ENCODE assay signal across 8 mouse cellular contexts in the genomic region with DNA sequence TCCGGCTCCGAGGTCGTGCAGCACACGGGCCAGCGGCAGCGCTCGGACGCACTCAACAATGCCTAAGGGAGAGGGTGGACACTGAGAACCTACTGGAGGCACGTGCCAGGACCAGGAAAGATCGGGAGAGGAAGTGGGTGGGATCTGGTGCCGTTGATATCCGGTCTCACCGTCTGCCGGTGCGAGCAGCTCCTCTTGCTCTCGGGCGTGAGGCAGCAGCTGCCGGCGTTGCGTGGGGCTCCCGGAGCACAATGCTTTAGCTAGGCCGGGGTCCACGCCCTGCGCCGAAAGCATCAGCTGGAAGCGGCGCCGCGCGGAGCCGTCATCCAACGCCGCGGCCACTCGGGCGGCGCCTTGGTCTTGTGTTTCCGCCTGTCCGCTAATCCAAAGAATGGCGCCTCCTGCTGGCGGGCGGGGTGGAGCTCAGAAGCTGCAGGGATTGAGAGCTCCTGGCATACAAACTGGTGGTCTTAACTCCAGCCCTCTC. TPM values are rescaled to one million over a fixed set of nuclear protein-coding genes. Genes with fewer than 3 reads are reported as not detected.
A peak's percentile ranks its signal among the peaks of the same experiment; 100 is the strongest.
DNase-seq lines count a peak whose midpoint lies in the region; ATAC-seq and TF ChIP-seq lines count a peak whose summit lies in the region.

Sco2 (minus strand) TSS at position 85 of the 487 bp plus-strand sequence.

- peak within 1 kb of the TSS; percentile 63 to 76 for H3K4me3 ChIP-seq in MEL (ENCODE audit: control insufficient read depth in 1 of 2, insufficient read depth in 1 of 2, low read depth in 2 of 2, low read length in 2 of 2)
- peak within 1 kb of the TSS; percentile 62 for H3K4me3 ChIP-seq in cerebellum, adult 2 months (replicated peaks; ENCODE audit: insufficient read depth, low read depth, low read length)
- peak within 1 kb of the TSS; percentile 81 for H3K4me3 ChIP-seq in lung, embryonic 16.5 days (ENCODE audit: low read length)

- under 1% methylated on average over 42 of the region's 42 CpGs for WGBS in cerebellum, adult 2 months
- under 1% methylated on average over 42 of the region's 42 CpGs for WGBS in lung, embryonic 16.5 days

- peak; percentile 91 for TF ChIP-seq POLR2A in MEL (IDR thresholded peaks at IDR 0.05; ENCODE audit: control insufficient read depth in 1 of 2, insufficient read depth in 1 of 2, low read depth in 1 of 2, low read length in 2 of 2, poor library complexity in 1 of 2)
- peak; percentile 60; the same call in 1 of the 2 replicates for TF ChIP-seq POLR2A in cerebellum, adult 2 months (IDR thresholded peaks at IDR 0.05; ENCODE audit: borderline replicate concordance, insufficient read depth, low read length)

- peak; percentile 20 for TF ChIP-seq RAD21 in MEL (IDR thresholded peaks at IDR 0.05; ENCODE audit: low read depth, low read length)

- 0 out of 4 replicates have a peak, but pooled peaks cover 0 to 3% of the 10 kb centered on the region in 2 experiments for H3K4me1 ChIP-seq in MEL (ENCODE audit: control insufficient read depth in 1 of 2, insufficient read depth in 2 of 2, low read length in 2 of 2)
- H3K4me1 ChIP-seq in cerebellum, adult 2 months (ENCODE audit: control insufficient read depth, insufficient read depth, low read length) = peaks cover 28% of the 10 kb centered on the region
- H3K4me1 ChIP-seq in lung, embryonic 16.5 days (replicated peaks; ENCODE audit: control insufficient read depth, insufficient read depth, low read length) = peaks cover 22% of the 10 kb centered on the region

- 0 out of 4 replicates have a peak, but pooled peaks of 1 of the 2 experiments have one; percentile 10 for TF ChIP-seq EP300 in MEL (IDR thresholded peaks at IDR 0.05; ENCODE audit: low read depth in 1 of 2, low read length in 2 of 2)

- peak; percentile 20 to 47 for ATAC-seq in hematopoietic stem cell, adult 5-6 weeks (replicated peaks in 1 of 2; ENCODE audit: insufficient read depth in 1 of 2, low FRiP score in 2 of 2, low TSS enrichment in 1 of 2, low read depth in 1 of 2, poor library complexity in 2 of 2, severe bottlenecking in 2 of 2)
- ATAC-seq in lung, embryonic 16.5 days (ENCODE audit: low read depth) = peak; percentile 85

- H3K4me2 ChIP-seq in lung, embryonic 16.5 days (ENCODE audit: low read depth, low read length) = peak within 1 kb of the TSS; percentile 94

- H3K27ac ChIP-seq in MEL (ENCODE audit: control insufficient read depth, low read depth, low read length) = peak within 1 kb of the TSS; percentile 80
- H3K27ac ChIP-seq in cerebellum, adult 2 months (ENCODE audit: insufficient read depth, low read length) = peak within 1 kb of the TSS; percentile 82
- H3K27ac ChIP-seq in lung, embryonic 16.5 days (ENCODE audit: low read length) = peak within 1 kb of the TSS; percentile 97

- peak within 1 kb of the TSS; percentile 90 for H3K9ac ChIP-seq in MEL (ENCODE audit: control insufficient read depth, low read depth, low read length, poor library complexity, severe bottlenecking)
- peak within 1 kb of the TSS; percentile 91 for H3K9ac ChIP-seq in lung, embryonic 16.5 days (ENCODE audit: low read length)

- peak; percentile 76 to 96 (median 84) for TF ChIP-seq CTCF in MEL (IDR thresholded peaks at IDR 0.05 in 2 of 3, conservative IDR thresholded peaks at IDR 0.05 in 1 of 3; ENCODE audit: control insufficient read depth in 1 of 3, insufficient read depth in 1 of 3, low read depth in 2 of 3, low read length in 3 of 3, poor library complexity in 1 of 3, severe bottlenecking in 1 of 3)
- peak; percentile 74 for TF ChIP-seq CTCF in cerebellum, adult 2 months (IDR thresholded peaks at IDR 0.05; ENCODE audit: borderline replicate concordance, insufficient read depth, low read depth, low read length)

- H3K27me3 ChIP-seq in MEL (ENCODE audit: control insufficient read depth in 1 of 2, insufficient read depth in 2 of 2, low read length in 2 of 2) = no peaks in the 10 kb centered on the region
- H3K27me3 ChIP-seq in cerebellum, adult 2 months (ENCODE audit: control insufficient read depth, insufficient read depth, low read length) = no peaks in the 10 kb centered on the region
- H3K27me3 ChIP-seq in lung, embryonic 16.5 days (ENCODE audit: control insufficient read depth, insufficient read depth, low read depth, low read length) = peaks cover 28% of the 10 kb centered on the region

- H3K36me3 ChIP-seq in MEL (ENCODE audit: control insufficient read depth in 1 of 2, insufficient read depth in 2 of 2, low read length in 2 of 2) = peaks cover 3 to 5% of the 10 kb centered on the region in 2 experiments; a peak in 3 of 4 replicates
- H3K36me3 ChIP-seq in lung, embryonic 16.5 days (ENCODE audit: control insufficient read depth, insufficient read depth, low read length) = peaks cover 31% of the 10 kb centered on the region

- H3K79me2 ChIP-seq in MEL (ENCODE audit: control insufficient read depth, insufficient read depth, low read length, poor library complexity) = peaks cover 20% of the 10 kb centered on the region

- DNase-seq in MEL (ENCODE audit: low read depth, low spot score) = peak; percentile 93
- peak; percentile 91 to 96 for DNase-seq in cerebellum, adult 2 months
- DNase-seq in forelimb bud, embryonic 11.5 days (ENCODE audit: low read depth, low spot score) = peak; percentile 91
- DNase-seq in layer of hippocampus, adult 9-10 months (ENCODE audit: low spot score) = peak; percentile 94
- DNase-seq in ovary, postnatal 10 days (ENCODE audit: low spot score) = peak; percentile 92
- peak; percentile 83 to 96 for DNase-seq in thymus, postnatal 10 days (ENCODE audit: low spot score in 2 of 2)

- no peaks in the 10 kb centered on the region for H3K9me3 ChIP-seq in MEL (replicated peaks; ENCODE audit: insufficient read depth, low read length)
- H3K9me3 ChIP-seq in lung, embryonic 16.5 days (ENCODE audit: control insufficient read depth, low read length) = no peaks in the 10 kb centered on the region

TF ChIP-seq in MEL, 35 proteins besides CTCF, POLR2A, EP300 and RAD21:
- TF ChIP-seq SMC3 (IDR thresholded peaks at IDR 0.05; ENCODE audit: low read depth, low read length) = peak; percentile 58
- no peak for TF ChIP-seq MYB (IDR thresholded peaks at IDR 0.05; ENCODE audit: low read depth, low read length)
- TF ChIP-seq NELFE (IDR thresholded peaks at IDR 0.05; ENCODE audit: low read depth, low read length) = peak; percentile 81
- TF ChIP-seq SIN3A (IDR thresholded peaks at IDR 0.05; ENCODE audit: low read length) = peak; percentile 88
- 0 out of 2 replicates have a peak, but pooled peaks have one; percentile 32 for TF ChIP-seq ETS1 (IDR thresholded peaks at IDR 0.05; ENCODE audit: low read depth, low read length)
- TF ChIP-seq USF1 (IDR thresholded peaks at IDR 0.05; ENCODE audit: low read depth, low read length) = peak; percentile 75
- 0 out of 2 replicates have a peak, but pooled peaks have one; percentile 9 for TF ChIP-seq ZNF384 (IDR thresholded peaks at IDR 0.05; ENCODE audit: low read depth, low read length)
- TF ChIP-seq TBP (IDR thresholded peaks at IDR 0.05; ENCODE audit: low read depth, low read length) = peak; percentile 61
- TF ChIP-seq MAZ (IDR thresholded peaks at IDR 0.05; ENCODE audit: low read depth, low read length) = peak; percentile 79; the same call in 1 of the 2 replicates
- TF ChIP-seq MAX (IDR thresholded peaks at IDR 0.05; ENCODE audit: low read length) = peak; percentile 96
- no peak for TF ChIP-seq CHD2 (IDR thresholded peaks at IDR 0.05; ENCODE audit: low read length)
- TF ChIP-seq ELF1 (IDR thresholded peaks at IDR 0.05; ENCODE audit: low read depth, low read length) = peak; percentile 72
- TF ChIP-seq POLR2AphosphoS5 (IDR thresholded peaks at IDR 0.05; ENCODE audit: borderline replicate concordance, low read depth, low read length) = peak; percentile 75; the same call in 1 of the 2 replicates
- no peak for TF ChIP-seq GABPA (IDR thresholded peaks at IDR 0.05; ENCODE audit: low read depth, low read length)
- no peak for TF ChIP-seq MEF2A (IDR thresholded peaks at IDR 0.05; ENCODE audit: extremely low read depth, insufficient replicate concordance, low read depth, low read length, poor library complexity, severe bottlenecking)
- peak; percentile 94 for TF ChIP-seq MYC (IDR thresholded peaks at IDR 0.05; ENCODE audit: low read depth, low read length)
- TF ChIP-seq HCFC1 (IDR thresholded peaks at IDR 0.05; ENCODE audit: low read depth, low read length) = peak; percentile 71
- TF ChIP-seq POLR2AphosphoS2 (IDR thresholded peaks at IDR 0.05; ENCODE audit: low read length) = no peak
- TF ChIP-seq BHLHE40 (IDR thresholded peaks at IDR 0.05; ENCODE audit: borderline replicate concordance, low read depth, low read length) = peak; percentile 95
- peak; percentile 33; the same call in 1 of the 2 replicates for TF ChIP-seq ZC3H11A (IDR thresholded peaks at IDR 0.05; ENCODE audit: low read depth, low read length)
- no peak for TF ChIP-seq NRF1 (IDR thresholded peaks at IDR 0.05; ENCODE audit: insufficient read depth, low read depth, low read length, poor library complexity, severe bottlenecking)

RNA-seq across cellular contexts. Expression of gene Sco2, which starts in this region (rescaled TPM):
- total RNA-seq in MEL (2012; rRNA removed) = 50.2 and 58.9 TPM in 2 replicates
- polyA plus RNA-seq in MEL (2012; ENCODE audit: insufficient read depth in 1 of 2, insufficient read length in 2 of 2, low read depth in 1 of 2, low replicate concordance in 2 of 2, missing spikeins in 1 of 2) = 10 to 100 TPM in 1 of 2 experiments, not detected in 1; 34.6 TPM
- 59.7 and 60.3 TPM in 2 replicates for polyA plus RNA-seq in cerebellum, adult 2 months (2012; rRNA removed)
- 19.7 and 26.6 TPM in 2 replicates for total RNA-seq in hematopoietic stem cell, adult 5-6 weeks (2017)
- 3.4 and 7.7 TPM in 2 replicates for polyA plus RNA-seq in lung, embryonic 16.5 days (2015; fragmentation: Nextera tagmentation; extraction: Ambion mirVana)

Comparison
In these comparisons a context has a peak if more than half of its experiments do, and no peak if none do; other contexts are left out.
1. Peak in every context shown above with its lines: DNase-seq, ATAC-seq, H3K4me3 ChIP-seq and H3K27ac ChIP-seq.